ENCODE assay signal across 12 mouse cellular contexts in genomic region chr16:33810002-33810401, GRCm38 (mm10). TPM values are rescaled to one million over a fixed set of nuclear protein-coding genes. Genes with fewer than 3 reads are reported as not detected.
DNase-seq lines count a peak whose midpoint lies in the region; ATAC-seq and TF ChIP-seq lines count a peak whose summit lies in the region.
"Had no signal": no experiment of that assay in that cellular context is flagged by ENCODE, and none has a peak within 500 bp of the region (broad histone marks: within the 10 kb centered on the region; RNA-seq: fewer than 3 reads in every experiment).

No protein-coding gene starts in this region.

- H3K4me2 ChIP-seq in liver, embryonic 12.5 days = no peak overlapping the region
- H3K4me2 ChIP-seq: forebrain, embryonic 12.5 days; lung, embryonic 15.5 days had no signal

- peak; percentile 55 for TF ChIP-seq CTCF in liver, adult 2 months (IDR thresholded peaks at IDR 0.05; ENCODE audit: low read depth, low read length)
- peak; percentile 19 for TF ChIP-seq CTCF in E14TG2a.4 (conservative IDR thresholded peaks at IDR 0.05; ENCODE audit: low read length)

- no peak for ATAC-seq in liver, embryonic 12.5 days

- no peaks in the 10 kb centered on the region for H3K4me1 ChIP-seq in liver, adult 2 months (ENCODE audit: control insufficient read depth, insufficient read depth, low read length)
- H3K4me1 ChIP-seq in liver, embryonic 12.5 days = no peaks in the 10 kb centered on the region
- H3K4me1 ChIP-seq in E14TG2a.4 (replicated peaks; ENCODE audit: low read depth, low read length) = 0 out of 2 replicates have a peak, but pooled peaks cover 9% of the 10 kb centered on the region
- H3K4me1 ChIP-seq: forebrain, embryonic 12.5 days; lung, embryonic 15.5 days had no signal

- H3K27me3 ChIP-seq in liver, adult 2 months (ENCODE audit: control insufficient read depth, insufficient read depth, low read length) = no peaks in the 10 kb centered on the region
- H3K27me3 ChIP-seq in liver, embryonic 12.5 days (replicated peaks) = no peaks in the 10 kb centered on the region
- H3K27me3 ChIP-seq in E14TG2a.4 (ENCODE audit: insufficient read depth, low read length) = no peaks in the 10 kb centered on the region
- H3K27me3 ChIP-seq: forebrain, embryonic 12.5 days; lung, embryonic 15.5 days had no signal

- H3K9ac ChIP-seq in liver, adult 2 months (ENCODE audit: low read depth, low read length) = no peak overlapping the region
- H3K9ac ChIP-seq in liver, embryonic 12.5 days = no peak overlapping the region
- H3K9ac ChIP-seq: forebrain, embryonic 12.5 days; lung, embryonic 15.5 days had no signal

- 69% methylated on average over 3 of the region's 3 CpGs for WGBS in liver, adult 2 months
- 66% methylated on average over 3 of the region's 3 CpGs for WGBS in liver, embryonic 12.5 days (ENCODE audit: insufficient replicate concordance)

- peak; percentile 20 for DNase-seq in liver, adult 2 months (ENCODE audit: extremely low read depth, low read depth, low spot score)
- DNase-seq in A20 (ENCODE audit: low read depth, low spot score) = peak; percentile 48
- DNase-seq in induced T-regulatory cell, adult 2 months (ENCODE audit: low read depth) = peak; percentile 70
- DNase-seq in adrenal gland, adult (ENCODE audit: inconsistent age in 2 of 2, low spot score in 1 of 2) = no peak
- no peak for DNase-seq in adrenal gland, postnatal 25 days
- DNase-seq: heart, adult 18-20 months; kidney, adult 9 months; right cerebral cortex, adult 18-20 months had no signal

- no peak overlapping the region for H3K27ac ChIP-seq in liver, adult 2 months (replicated peaks; ENCODE audit: insufficient read depth, low read depth, low read length)
- no peak overlapping the region for H3K27ac ChIP-seq in liver, embryonic 12.5 days
- H3K27ac ChIP-seq: forebrain, embryonic 12.5 days; lung, embryonic 15.5 days had no signal

- no peaks in the 10 kb centered on the region for H3K79me2 ChIP-seq in liver, adult 2 months (ENCODE audit: control insufficient read depth, insufficient read depth, low read length)

- H3K9me3 ChIP-seq in liver, embryonic 12.5 days (replicated peaks) = no peaks in the 10 kb centered on the region
- H3K9me3 ChIP-seq in E14TG2a.4 (ENCODE audit: low read length) = 0 out of 2 replicates have a peak, but pooled peaks cover 5% of the 10 kb centered on the region
- H3K9me3 ChIP-seq: lung, embryonic 15.5 days had no signal

- H3K4me3 ChIP-seq in liver, adult 2 months (ENCODE audit: insufficient read depth, low read depth, low read length) = no peak overlapping the region
- no peak overlapping the region for H3K4me3 ChIP-seq in liver, embryonic 12.5 days
- H3K4me3 ChIP-seq in E14TG2a.4 (replicated peaks; ENCODE audit: low read length) = no peak overlapping the region
- H3K4me3 ChIP-seq: forebrain, embryonic 12.5 days; lung, embryonic 15.5 days had no signal

- no peak for TF ChIP-seq POLR2A in liver, adult 2 months (IDR thresholded peaks at IDR 0.05; ENCODE audit: extremely low read depth, insufficient read depth, low read length)

- H3K36me3 ChIP-seq in liver, adult 2 months (ENCODE audit: control insufficient read depth, insufficient read depth, low read length) = no peaks in the 10 kb centered on the region
- H3K36me3 ChIP-seq in liver, embryonic 12.5 days = no peaks in the 10 kb centered on the region
- H3K36me3 ChIP-seq in E14TG2a.4 (ENCODE audit: insufficient read depth, low read length) = no peaks in the 10 kb centered on the region
- H3K36me3 ChIP-seq: forebrain, embryonic 12.5 days; lung, embryonic 15.5 days had no signal

RNA-seq across cellular contexts. Expression of gene Muc13, which starts 16.2 kb away (rescaled TPM):
- not detected in 2 replicates for total RNA-seq in liver, adult 2 months (2014; rRNA removed)
- 0.32 and 0.65 TPM in 2 replicates for polyA plus RNA-seq in liver, adult 2 months (2012; rRNA removed)
- 5.2 and 5.5 TPM in 2 replicates for polyA plus RNA-seq in liver, embryonic 12.5 days (2016; fragmentation: Nextera tagmentation; extraction: Ambion mirVana)
- total RNA-seq in adrenal gland, postnatal 25 days (2021) = not detected in 2 replicates
- total RNA-seq: heart, adult 18-20 months had no signal

RNA-seq across cellular contexts. Expression of gene Itgb5, which starts 19.5 kb away (rescaled TPM):
- total RNA-seq in liver, adult 2 months (2014; rRNA removed) = 36.1 and 46.2 TPM in 2 replicates
- 54.6 and 65.1 TPM in 2 replicates for polyA plus RNA-seq in liver, adult 2 months (2012; rRNA removed)
- 20.0 and 22.2 TPM in 2 replicates for polyA plus RNA-seq in liver, embryonic 12.5 days (2016; fragmentation: Nextera tagmentation; extraction: Ambion mirVana)
- total RNA-seq in adrenal gland, postnatal 25 days (2021) = 159 and 212 TPM in 2 replicates

Comparison
In these comparisons a context has a peak if more than half of its experiments do, and no peak if none do; other contexts are left out.
1. DNase-seq: peak in liver, adult 2 months (single experiment), A20 (single experiment) and induced T-regulatory cell, adult 2 months (single experiment); none in adrenal gland, adult (0 of 2) and adrenal gland, postnatal 25 days (single experiment).